Mouse (Mus musculus) heart, adult 2 months (tissue): ENCODE data around the gene Plekhh3. TPM values are rescaled to one million over a fixed set of nuclear protein-coding genes. Genes with fewer than 3 reads are reported as not detected.

Experiments
- DNase-seq, 2 experiments: peaks; one replicate each; pipeline ENCODE4 v3.0.0; 2021
- H3K27ac ChIP-seq: fragments of 200-600 bp; 2 replicates; pipeline ENCODE4 v1.8.1; 2022
- H3K27me3 ChIP-seq: fragments of 200-500 bp; 2 replicates; pipeline ENCODE4 v1.6.1; 2012; ENCODE audit warnings: mild to moderate bottlenecking, low read length, inconsistent platforms, mixed read lengths; ENCODE audit not compliant: control insufficient read depth, insufficient read depth
- H3K36me3 ChIP-seq: fragments of 200-500 bp; 2 replicates; pipeline ENCODE4 v1.6.1; 2012; ENCODE audit warnings: low read length, inconsistent platforms; ENCODE audit not compliant: control insufficient read depth, insufficient read depth
- H3K4me1 ChIP-seq: fragments of 200-500 bp; 2 replicates; pipeline ENCODE4 v1.6.1; 2011; ENCODE audit warnings: low read length; ENCODE audit not compliant: control insufficient read depth, insufficient read depth
- H3K4me3 ChIP-seq: fragments of 200-600 bp; 2 replicates; pipeline ENCODE4 v1.8.1; 2022
- H3K79me2 ChIP-seq: fragments of 200-500 bp; replicated peaks from 2 replicates; pipeline ENCODE4 v1.6.1; 2012; ENCODE audit warnings: mild to moderate bottlenecking, inconsistent platforms, low read length, moderate library complexity, mixed read lengths; ENCODE audit not compliant: control insufficient read depth, insufficient read depth
- H3K9ac ChIP-seq: fragments of 200-500 bp; 2 replicates; pipeline ENCODE4 v1.6.1; 2012; ENCODE audit warnings: low read depth, mild to moderate bottlenecking, control low read depth, inconsistent platforms, low read length, mixed read lengths
- CTCF ChIP-seq: fragments of 200-600 bp; IDR thresholded peaks from 2 replicates; pipeline ENCODE4 v1.8.1; 2022; ENCODE audit warnings: antibody characterized with exemption, mild to moderate bottlenecking, moderate library complexity
- EP300 ChIP-seq: fragments of 200-500 bp; IDR thresholded peaks from 2 replicates; pipeline ENCODE4 v1.6.1; 2011; ENCODE audit warnings: low read depth, low read length, control low read depth; ENCODE audit not compliant: insufficient read depth
- POLR2A ChIP-seq: fragments of 200-500 bp; IDR thresholded peaks from 2 replicates; pipeline ENCODE4 v1.6.1; 2011; ENCODE audit warnings: mild to moderate bottlenecking, low read depth, low read length, control low read depth; ENCODE audit not compliant: insufficient read depth
- WGBS: fragments of 180-500 bp; shearing (Covaris S2); methylation state at CpG from one replicate; pipeline ENCODE4 v1.1.7; 2018; 5-methylcytosine and 5-hydroxymethylcytosine counted together
- intact Hi-C: fragments of 180-260 bp; cut with DNase I; formaldehyde crosslinking; loops from one replicate; pipeline ENCODE4 v1.15.1; 2025
- microRNA-seq, 2 experiments: library from miRNA; unstranded; fragments of <30 nt; microRNA quantifications; one replicate each; pipeline ENCODE4 v1.2.0; 2021
- polyA plus RNA-seq: library from polyadenylated mRNA; depleted of rRNA; stranded (reverse); fragments of >200 nt; gene quantifications from 2 replicates; pipeline ENCODE4 v1.2.3, GENCODE M21; 2012; rRNA removed
- total RNA-seq, 2 experiments: library from RNA; stranded (reverse); gene quantifications; 2 replicates each; pipeline ENCODE4 v1.2.3; 2021

Gene Plekhh3
- total and polyA plus RNA-seq, 3 experiments, result 14.3 to 28.1 (median 26.7) TPM

DNA sequence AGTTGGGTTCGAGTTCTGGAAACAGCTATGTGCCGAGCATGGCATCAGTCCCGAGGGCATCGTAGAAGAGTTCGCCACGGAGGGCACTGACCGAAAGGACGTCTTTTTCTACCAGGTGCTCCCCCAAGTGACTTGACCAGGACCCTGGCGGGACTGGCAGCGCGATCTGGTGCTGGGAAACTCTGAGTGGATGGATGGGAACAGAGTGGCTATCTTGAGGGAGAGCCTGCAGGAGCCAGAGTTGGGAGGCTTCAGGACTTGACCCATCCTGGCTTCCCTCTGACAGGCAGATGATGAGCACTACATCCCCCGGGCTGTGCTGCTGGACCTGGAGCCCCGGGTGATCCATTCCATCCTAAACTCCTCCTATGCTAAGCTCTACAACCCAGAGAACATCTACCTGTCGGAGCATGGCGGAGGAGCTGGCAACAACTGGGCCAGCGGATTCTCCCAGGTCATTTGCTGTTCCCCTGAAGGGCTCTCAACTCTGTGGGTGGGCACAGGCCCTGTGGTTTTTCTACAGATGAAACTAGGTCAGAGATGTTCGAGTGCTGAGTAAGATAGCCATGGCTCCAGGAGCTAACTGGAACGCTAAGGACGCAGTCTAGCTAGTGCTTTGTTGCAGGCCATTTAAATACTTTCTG lies 50.5 kb downstream of the Plekhh3 start:
- 20% methylated on average over 19 of the region's 19 CpGs for WGBS
- intact Hi-C loops, result loop anchor here (2.0 kb wide), 1 partner anchor 24 kb away; no protein-coding TSS in a partner anchor

DNA sequence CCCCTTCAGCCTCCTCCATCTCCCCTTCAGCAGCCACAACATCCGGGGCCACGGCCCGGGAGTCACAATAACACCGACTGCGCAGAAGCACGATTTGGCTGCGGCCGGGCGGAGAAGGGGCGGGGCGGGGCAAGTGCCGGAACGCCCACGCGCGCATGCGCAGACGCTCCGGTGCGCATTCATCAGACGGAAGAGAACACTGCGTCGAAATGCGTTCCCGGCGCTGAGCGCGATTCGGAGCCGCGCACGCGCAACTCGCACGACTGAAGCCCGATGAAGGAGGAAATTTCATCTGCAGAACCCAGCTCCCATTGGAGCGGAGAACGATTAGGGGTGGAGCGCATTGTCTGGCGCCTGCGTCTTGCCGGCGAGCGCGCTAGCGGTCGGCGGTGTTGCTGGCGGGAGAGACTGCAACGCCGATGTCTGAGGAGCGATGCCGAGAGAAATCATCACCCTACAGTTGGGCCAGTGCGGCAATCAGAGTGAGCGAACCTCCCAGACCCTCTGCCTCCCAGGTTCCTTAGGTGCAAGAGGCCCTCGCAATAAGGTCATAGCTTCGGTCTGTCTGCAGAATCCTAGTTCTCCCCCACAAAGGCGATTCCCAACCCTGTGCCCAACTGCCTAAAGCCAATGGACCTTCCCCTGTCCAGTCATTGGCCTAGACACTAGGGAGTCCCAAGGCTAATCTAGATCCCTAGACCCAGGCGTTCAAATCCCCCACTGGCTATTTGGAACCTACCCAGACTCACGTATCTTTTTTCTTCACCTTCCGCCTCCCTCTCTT lies 51.2 kb downstream of the Plekhh3 start, which contains the start of the genes Retreg3 and Tubg1:
TSS of gene Retreg3 (minus strand) at position 133 of the 784 bp plus-strand sequence.
TSS of gene Tubg1 (plus strand) at position 178 of the 784 bp plus-strand sequence.
- Histone ChIP-seq H3K27me3 (no peaks in the 10 kb centered on the region), H3K79me2 (peaks cover 4% of the 10 kb centered on the region; the same call in 1 of the 2 replicates), H3K36me3 (peaks cover 15% of the 10 kb centered on the region), H3K27ac (peak within 1 kb of the TSS; percentile 98), H3K4me1 (peaks cover 7% of the 10 kb centered on the region), H3K9ac (peak within 1 kb of the TSS; percentile 91), H3K4me3 (peak within 1 kb of the TSS; percentile 72)
- WGBS, result under 1% methylated on average over 61 of the region's 61 CpGs
- intact Hi-C loops, result loop anchor here (2.0 kb wide), 3 partner anchors 23 to 55 kb away; partner anchors contain the start of genes Ccr10 and Mlx
- DNase-seq, result peak; percentile 99
- TF ChIP-seq POLR2A (peak; percentile 94), CTCF (0 out of 2 replicates have a peak, but pooled peaks have one; percentile 0), EP300 (no peak; the same call in 1 of the 2 replicates)

More for the DNA sequence above, 50.5 kb downstream of the Plekhh3 start:
- peak in 1 of 2 experiments; percentile 53 for DNase-seq
- no peaks in the 10 kb centered on the region for H3K27me3 ChIP-seq
- peaks cover 4% of the 10 kb centered on the region; the same call in 1 of the 2 replicates for H3K79me2 ChIP-seq
- peak overlapping the region; percentile 72 for H3K4me3 ChIP-seq
- H3K9ac ChIP-seq, result peak overlapping the region; percentile 63
- TF ChIP-seq POLR2A (no peak), CTCF (no peak), EP300 (no peak)
- H3K27ac ChIP-seq, result peak overlapping the region; percentile 84
- H3K36me3 ChIP-seq, result peaks cover 11% of the 10 kb centered on the region
- H3K4me1 ChIP-seq, result peaks cover 7% of the 10 kb centered on the region

DNA sequence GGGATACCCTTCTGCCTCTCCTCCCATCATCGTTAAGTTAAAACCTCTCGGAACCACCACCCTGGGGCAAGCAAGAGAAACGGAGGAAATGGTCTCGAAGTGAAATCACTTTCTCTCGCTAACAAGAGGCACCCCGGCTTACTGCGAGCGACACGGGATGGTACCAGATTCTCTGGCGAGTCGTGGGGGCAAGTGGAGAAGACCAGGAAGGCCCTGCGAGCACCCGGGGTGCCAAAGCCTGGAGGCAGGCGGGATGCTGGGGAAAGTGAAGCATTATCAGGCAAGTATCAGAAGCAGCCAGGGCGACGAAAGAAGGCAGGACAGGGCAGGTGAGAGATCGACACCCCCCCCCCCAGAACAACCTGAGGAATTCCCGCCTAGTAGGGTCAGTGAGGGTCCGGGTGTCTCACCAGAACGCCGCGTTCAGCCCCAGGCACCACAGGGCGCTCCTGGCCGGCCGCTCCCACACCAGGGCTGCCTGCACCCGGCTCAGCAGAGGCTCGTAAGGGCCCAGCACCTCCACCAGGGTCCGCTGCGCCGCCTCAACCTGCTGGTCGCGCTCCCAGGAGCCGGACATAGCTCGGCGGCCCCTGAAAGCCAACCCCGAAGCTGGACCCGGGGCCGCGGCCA lies 51.9 kb downstream of the Plekhh3 start:
- H3K79me2 ChIP-seq, result peaks cover 4% of the 10 kb centered on the region; the same call in 1 of the 2 replicates
- H3K27ac ChIP-seq, result peak overlapping the region; percentile 98
- peak; percentile 51 for TF ChIP-seq CTCF
- TF ChIP-seq POLR2A, result no peak
- no peak for DNase-seq
- peaks cover 7% of the 10 kb centered on the region for H3K4me1 ChIP-seq
- intact Hi-C loops, result loop anchor here (2.0 kb wide), 2 partner anchors 32 to 56 kb away; partner anchors contain the start of genes Ccr10 and Mlx
- peak overlapping the region; percentile 91 for H3K9ac ChIP-seq
- H3K36me3 ChIP-seq, result peaks cover 15% of the 10 kb centered on the region
- WGBS, result under 1% methylated on average over 38 of the region's 39 CpGs
- no peaks in the 10 kb centered on the region for H3K27me3 ChIP-seq
- H3K4me3 ChIP-seq, result peak overlapping the region; percentile 66

DNA sequence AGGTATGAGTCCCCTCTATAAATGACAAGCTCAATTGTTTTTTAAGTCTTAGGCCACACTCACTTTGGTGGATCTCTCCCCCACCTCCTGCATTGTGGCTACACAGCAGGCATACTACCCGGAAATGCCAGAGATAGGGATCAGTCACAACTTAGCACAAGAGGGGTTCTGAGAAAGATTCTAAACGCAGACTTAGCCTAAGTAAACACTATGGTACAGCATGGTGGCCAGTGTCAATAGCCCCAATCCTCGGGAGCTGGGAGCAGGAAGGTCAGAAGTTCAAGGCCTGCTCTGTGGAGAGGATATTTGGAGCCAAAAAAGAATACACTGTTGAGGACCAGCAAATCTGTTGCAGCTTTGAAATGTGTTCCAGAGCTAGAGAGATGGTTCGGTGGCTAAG lies 53.0 kb downstream of the Plekhh3 start:
- H3K27me3 ChIP-seq, result no peaks in the 10 kb centered on the region
- peaks cover 7% of the 10 kb centered on the region for H3K4me1 ChIP-seq
- H3K9ac ChIP-seq, result 0 out of 2 replicates have a peak overlapping the region, but pooled peaks have one; percentile 36
- peaks cover 17% of the 10 kb centered on the region for H3K36me3 ChIP-seq
- H3K27ac ChIP-seq, result no peak overlapping the region; the same call in 1 of the 2 replicates
- WGBS, result 8% methylated on average over 4 of the region's 4 CpGs
- peaks cover 6% of the 10 kb centered on the region; the same call in 1 of the 2 replicates for H3K79me2 ChIP-seq
- no peak for TF ChIP-seq EP300
- TF ChIP-seq CTCF, result no peak
- TF ChIP-seq POLR2A, result no peak
- DNase-seq, result no peak
- intact Hi-C loops, result loop anchor here (2.0 kb wide), 2 partner anchors 31 to 57 kb away; partner anchors contain the start of genes Ccr10 and Mlx
- H3K4me3 ChIP-seq, result peak overlapping the region; percentile 66; the same call in 1 of the 2 replicates

DNA sequence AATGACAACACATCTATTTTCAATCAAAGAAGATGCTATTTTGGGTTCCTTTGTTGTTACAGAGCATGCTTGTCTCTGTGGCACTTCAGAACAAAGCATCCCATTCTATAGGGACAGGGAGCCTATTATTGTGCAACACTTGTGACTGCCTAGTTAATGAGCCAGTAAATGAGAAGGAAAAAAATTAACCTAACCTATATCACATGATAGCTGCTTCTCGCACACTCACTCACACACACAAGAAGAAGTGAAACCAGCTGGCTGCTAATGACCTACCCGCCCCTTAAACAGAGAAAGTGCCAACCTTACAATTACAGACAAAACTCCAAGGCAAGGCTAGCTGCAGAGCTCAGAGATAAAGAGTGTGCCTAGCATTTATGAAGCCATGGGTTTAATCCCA lies 55.6 kb downstream of the Plekhh3 start:
- TF ChIP-seq POLR2A, result no peak
- no peak for TF ChIP-seq EP300
- Histone ChIP-seq H3K9ac (no peak overlapping the region), H3K4me1 (peaks cover 5% of the 10 kb centered on the region), H3K36me3 (peaks cover 17% of the 10 kb centered on the region), H3K27ac (no peak overlapping the region; the same call in 1 of the 2 replicates), H3K4me3 (no peak overlapping the region), H3K79me2 (peaks cover 11% of the 10 kb centered on the region), H3K27me3 (no peaks in the 10 kb centered on the region)
- 59% methylated on average over 2 of the region's 2 CpGs for WGBS
- intact Hi-C loops, result no loop called here
- no peak for DNase-seq

Small RNA genes lying within 50 kb of the gene (microRNA-seq; reads per million reads assigned to microRNA genes)
- 0 to 0.77 reads per million in 2 experiments for gene Gm27626

Other genes starting within 250 kb of the Plekhh3 start
- 10 to 100 TPM; 93.0 to 94.7 TPM for gene Stat3, start 231.8 kb downstream of the Plekhh3 start, total RNA-seq
- gene Stat3, start 231.8 kb downstream of the Plekhh3 start, polyA plus RNA-seq, result 85.8 and 134 TPM in 2 replicates
- gene Cavin1, start 200.5 kb downstream of the Plekhh3 start, total RNA-seq, result 100 to 1,000 TPM; 219 to 225 TPM
- 114 and 135 TPM in 2 replicates for gene Cavin1, start 200.5 kb downstream of the Plekhh3 start, polyA plus RNA-seq
- gene Atp6v0a1, start 161.9 kb downstream of the Plekhh3 start, total RNA-seq, result 10 to 100 TPM; 89.6 to 92.6 TPM
- 77.4 and 85.9 TPM in 2 replicates for gene Atp6v0a1, start 161.9 kb downstream of the Plekhh3 start, polyA plus RNA-seq
- 1 to 10 TPM; 7.4 to 8.3 TPM for gene Naglu, start 101.3 kb downstream of the Plekhh3 start, total RNA-seq
- 11.0 and 14.3 TPM in 2 replicates for gene Naglu, start 101.3 kb downstream of the Plekhh3 start, polyA plus RNA-seq
- gene Hsd17b1, start 92.9 kb downstream of the Plekhh3 start, total RNA-seq, result under 1 TPM; 0.47 to 0.70 TPM
- gene Hsd17b1, start 92.9 kb downstream of the Plekhh3 start, polyA plus RNA-seq, result 0.32 and 0.55 TPM in 2 replicates
- 10 to 100 TPM; 15.8 to 17.5 TPM for gene Coasy, start 88.8 kb downstream of the Plekhh3 start, total RNA-seq
- 22.1 and 24.6 TPM in 2 replicates for gene Coasy, start 88.8 kb downstream of the Plekhh3 start, polyA plus RNA-seq
- 10 to 100 TPM; 18.1 to 21.3 TPM for gene Mlx, start 84.1 kb downstream of the Plekhh3 start, total RNA-seq
- 23.0 and 45.2 TPM in 2 replicates for gene Mlx, start 84.1 kb downstream of the Plekhh3 start, polyA plus RNA-seq
- 1 to 10 TPM; 1.6 to 2.7 TPM for gene Psmc3ip, start 75.9 kb downstream of the Plekhh3 start, total RNA-seq
- gene Psmc3ip, start 75.9 kb downstream of the Plekhh3 start, polyA plus RNA-seq, result 1.1 and 1.3 TPM in 2 replicates
- 10 to 100 TPM; 28.5 to 31.0 TPM for gene Retreg3, start 51.5 kb downstream of the Plekhh3 start, total RNA-seq
- 31.8 and 53.1 TPM in 2 replicates for gene Retreg3, start 51.5 kb downstream of the Plekhh3 start, polyA plus RNA-seq
- gene Tubg1, start 51.4 kb downstream of the Plekhh3 start, total RNA-seq, result 10 to 100 TPM; 22.7 to 23.6 TPM
- gene Tubg1, start 51.4 kb downstream of the Plekhh3 start, polyA plus RNA-seq, result 14.2 and 17.2 TPM in 2 replicates
- 1 to 10 TPM; 3.5 TPM for gene Tubg2, start 15.4 kb downstream of the Plekhh3 start, total RNA-seq
- gene Tubg2, start 15.4 kb downstream of the Plekhh3 start, polyA plus RNA-seq, result 2.1 and 2.9 TPM in 2 replicates
- gene Cntnap1, start 828 bp downstream of the Plekhh3 start, total RNA-seq, result 1 to 10 TPM; 1.3 to 1.5 TPM
- gene Cntnap1, start 828 bp downstream of the Plekhh3 start, polyA plus RNA-seq, result 3.1 and 4.0 TPM in 2 replicates
- not detected for gene Ccr10, start 4.1 kb upstream of the Plekhh3 start, total RNA-seq
- 0.14 TPM in 1 of 2 replicates, not detected in the other for gene Ccr10, start 4.1 kb upstream of the Plekhh3 start, polyA plus RNA-seq
- gene Ezh1, start 55.1 kb upstream of the Plekhh3 start, total RNA-seq, result 10 to 100 TPM; 29.8 to 31.4 TPM
- 26.1 and 34.1 TPM in 2 replicates for gene Ezh1, start 55.1 kb upstream of the Plekhh3 start, polyA plus RNA-seq
- gene Ramp2, start 74.7 kb upstream of the Plekhh3 start, total RNA-seq, result 10 to 100 TPM; 89.1 to 90.3 TPM
- 130 and 172 TPM in 2 replicates for gene Ramp2, start 74.7 kb upstream of the Plekhh3 start, polyA plus RNA-seq
- gene Vps25, start 82.4 kb upstream of the Plekhh3 start, total RNA-seq, result 10 to 100 TPM; 82.5 to 90.1 TPM
- gene Vps25, start 82.4 kb upstream of the Plekhh3 start, polyA plus RNA-seq, result 83.2 and 96.8 TPM in 2 replicates
- gene Wnk4, start 89.2 kb upstream of the Plekhh3 start, total RNA-seq, result 10 to 100 TPM in 1 of 2 experiments, 1 to 10 TPM in 1; 9.2 to 12.6 TPM
- gene Wnk4, start 89.2 kb upstream of the Plekhh3 start, polyA plus RNA-seq, result 12.1 and 13.9 TPM in 2 replicates
- under 1 TPM; 0.23 to 0.36 TPM for gene Cntd1, start 107.7 kb upstream of the Plekhh3 start, total RNA-seq
- gene Cntd1, start 107.7 kb upstream of the Plekhh3 start, polyA plus RNA-seq, result 0.06 and 0.12 TPM in 2 replicates
- gene Coa3, start 107.8 kb upstream of the Plekhh3 start, total RNA-seq, result 100 to 1,000 TPM in 1 of 2 experiments, 10 to 100 TPM in 1; 88.4 to 101 TPM
- gene Coa3, start 107.8 kb upstream of the Plekhh3 start, polyA plus RNA-seq, result 153 and 302 TPM in 2 replicates
- gene Becn1, start 130.9 kb upstream of the Plekhh3 start, total RNA-seq, result 10 to 100 TPM; 86.3 to 86.5 TPM
- gene Becn1, start 130.9 kb upstream of the Plekhh3 start, polyA plus RNA-seq, result 36.1 and 43.7 TPM in 2 replicates
- gene Psme3, start 144.9 kb upstream of the Plekhh3 start, total RNA-seq, result 100 to 1,000 TPM in 1 of 2 experiments, 10 to 100 TPM in 1; 81.9 to 112 TPM
- 55.5 and 69.1 TPM in 2 replicates for gene Psme3, start 144.9 kb upstream of the Plekhh3 start, polyA plus RNA-seq
- 1 to 10 TPM; 1.6 to 2.2 TPM for gene Aoc2, start 153.7 kb upstream of the Plekhh3 start, total RNA-seq
- 1.9 and 2.3 TPM in 2 replicates for gene Aoc2, start 153.7 kb upstream of the Plekhh3 start, polyA plus RNA-seq
- 10 to 100 TPM; 11.5 to 13.3 TPM for gene Aoc3, start 159.3 kb upstream of the Plekhh3 start, total RNA-seq
- gene Aoc3, start 159.3 kb upstream of the Plekhh3 start, polyA plus RNA-seq, result 21.8 and 22.0 TPM in 2 replicates
- gene G6pc, start 196.2 kb upstream of the Plekhh3 start, total RNA-seq, result not detected
- 0.15 TPM in 1 of 2 replicates, not detected in the other for gene G6pc, start 196.2 kb upstream of the Plekhh3 start, polyA plus RNA-seq
- gene Aarsd1, start 246.3 kb upstream of the Plekhh3 start, total RNA-seq, result 10 to 100 TPM; 19.5 to 23.4 TPM
- 23.0 and 28.0 TPM in 2 replicates for gene Aarsd1, start 246.3 kb upstream of the Plekhh3 start, polyA plus RNA-seq